9 mouse cellular contexts compared by ENCODE assay signal in the genomic region with DNA sequence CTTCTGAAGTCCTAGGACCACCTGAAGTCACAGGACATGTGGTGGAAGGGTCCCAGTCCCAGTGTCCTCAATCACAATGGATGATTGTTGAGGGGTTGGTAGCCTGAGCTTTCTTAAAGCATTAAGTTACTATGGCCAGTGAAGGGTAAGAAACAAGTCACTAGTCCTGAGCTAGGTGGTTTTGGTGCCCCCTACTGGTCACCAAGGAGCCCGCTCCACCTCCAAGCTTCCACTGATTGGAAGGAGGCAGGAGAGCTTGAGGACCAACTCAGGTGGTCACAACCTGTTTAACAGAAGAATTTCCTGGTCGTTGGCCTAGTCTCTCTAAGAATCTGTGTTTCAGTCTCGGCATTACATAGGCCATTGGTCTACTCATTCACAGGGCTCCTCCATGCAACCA. TPM values are rescaled to one million over a fixed set of nuclear protein-coding genes. Genes with fewer than 3 reads are reported as not detected.
DNase-seq lines count a peak whose midpoint lies in the region; ATAC-seq and TF ChIP-seq lines count a peak whose summit lies in the region.
"Had no signal": no experiment of that assay in that cellular context is flagged by ENCODE, and none has a peak within 500 bp of the region (broad histone marks: within the 10 kb centered on the region; RNA-seq: fewer than 3 reads in every experiment).

No protein-coding gene starts in this region.

- H3K36me3 ChIP-seq in kidney, adult 2 months (ENCODE audit: control insufficient read depth, insufficient read depth, low read length), result no peaks in the 10 kb centered on the region
- no peaks in the 10 kb centered on the region for H3K36me3 ChIP-seq in kidney, embryonic 15.5 days
- no peaks in the 10 kb centered on the region for H3K36me3 ChIP-seq in G1E (replicated peaks)
- no peaks in the 10 kb centered on the region for H3K36me3 ChIP-seq in liver, embryonic 14.5 days (replicated peaks; ENCODE audit: control insufficient read depth, insufficient read depth, low read depth)
- H3K36me3 ChIP-seq: midbrain, embryonic 12.5 days had no signal

- ATAC-seq in kidney, embryonic 15.5 days (replicated peaks; ENCODE audit: low FRiP score), result no peak
- no peak for ATAC-seq in G1E (ENCODE audit: extremely low read depth, insufficient number of reproducible peaks, low FRiP score, poor library complexity, severe bottlenecking)
- ATAC-seq in liver, embryonic 14.5 days (ENCODE audit: insufficient read depth), result no peak

- peak; percentile 66 for TF ChIP-seq CTCF in kidney, adult 2 months (conservative IDR thresholded peaks at IDR 0.05; ENCODE audit: insufficient read depth, insufficient read length, low read depth, low read length)
- peak; percentile 34; the same call in 1 of the 2 replicates for TF ChIP-seq CTCF in G1E (IDR thresholded peaks at IDR 0.05; ENCODE audit: low read depth, low read length)
- peak; percentile 86 for TF ChIP-seq CTCF in brain, embryonic 14.5 days (IDR thresholded peaks at IDR 0.05; ENCODE audit: borderline replicate concordance, extremely low read depth, insufficient read depth, insufficient read length)
- peak; percentile 77 for TF ChIP-seq CTCF in liver, embryonic 14.5 days (IDR thresholded peaks at IDR 0.05; ENCODE audit: low read depth)

- H3K27me3 ChIP-seq in kidney, adult 2 months (replicated peaks; ENCODE audit: control insufficient read depth, insufficient read depth, low read length), result 0 out of 2 replicates have a peak, but pooled peaks cover 3% of the 10 kb centered on the region
- peaks cover 53% of the 10 kb centered on the region for H3K27me3 ChIP-seq in kidney, embryonic 15.5 days
- no peaks in the 10 kb centered on the region; the same call in 1 of the 2 replicates for H3K27me3 ChIP-seq in G1E (ENCODE audit: insufficient read depth, low read length)
- H3K27me3 ChIP-seq in liver, embryonic 14.5 days (ENCODE audit: control insufficient read depth, insufficient read depth, low read length), result peaks cover 44% of the 10 kb centered on the region

- H3K9me3 ChIP-seq in kidney, embryonic 15.5 days (replicated peaks), result no peaks in the 10 kb centered on the region
- peaks cover 18% of the 10 kb centered on the region for H3K9me3 ChIP-seq in G1E (replicated peaks)
- H3K9me3 ChIP-seq in liver, embryonic 14.5 days (ENCODE audit: control insufficient read depth, low read length), result no peaks in the 10 kb centered on the region
- H3K9me3 ChIP-seq: midbrain, embryonic 12.5 days had no signal

- H3K27ac ChIP-seq in kidney, adult 2 months (ENCODE audit: insufficient read depth, low read depth, low read length), result no peak overlapping the region
- no peak overlapping the region for H3K27ac ChIP-seq in kidney, embryonic 15.5 days
- H3K27ac ChIP-seq in liver, embryonic 14.5 days, result no peak overlapping the region
- H3K27ac ChIP-seq: midbrain, embryonic 12.5 days had no signal

- no peak overlapping the region for H3K4me3 ChIP-seq in kidney, adult 2 months (ENCODE audit: insufficient read depth, low read depth, low read length)
- no peak overlapping the region for H3K4me3 ChIP-seq in kidney, embryonic 15.5 days (replicated peaks)
- H3K4me3 ChIP-seq in G1E (ENCODE audit: low read depth, low read length), result no peak overlapping the region
- H3K4me3 ChIP-seq in liver, embryonic 14.5 days (ENCODE audit: insufficient read depth in 1 of 2, low read depth in 2 of 2, low read length in 2 of 2), result no peak overlapping the region
- H3K4me3 ChIP-seq: midbrain, embryonic 12.5 days had no signal

- H3K9ac ChIP-seq in kidney, embryonic 15.5 days, result no peak overlapping the region
- no peak overlapping the region for H3K9ac ChIP-seq in liver, embryonic 14.5 days (replicated peaks)
- H3K9ac ChIP-seq: midbrain, embryonic 12.5 days had no signal

- DNase-seq in kidney, adult 2 months, result peak; percentile 41
- DNase-seq in G1E (ENCODE audit: low spot score), result no peak
- peak; percentile 83 for DNase-seq in brain, embryonic 14.5 days (ENCODE audit: low read depth)
- DNase-seq in frontal cortex, postnatal 36 days (ENCODE audit: low spot score in 2 of 2), result peak; percentile 69 to 70
- DNase-seq in liver, embryonic 14.5 days (ENCODE audit: low read depth in 3 of 3, low spot score in 3 of 3), result no peak
- DNase-seq in right cerebral cortex, postnatal 25 days, result peak; percentile 67
- no peak for DNase-seq in urinary bladder, adult 18-20 months (ENCODE audit: low spot score in 2 of 2)

- no peaks in the 10 kb centered on the region for H3K4me1 ChIP-seq in kidney, adult 2 months (ENCODE audit: control insufficient read depth, insufficient read depth, low read length)
- peaks cover 38% of the 10 kb centered on the region for H3K4me1 ChIP-seq in kidney, embryonic 15.5 days
- no peaks in the 10 kb centered on the region for H3K4me1 ChIP-seq in G1E (ENCODE audit: insufficient read depth, low read depth, low read length)
- H3K4me1 ChIP-seq in liver, embryonic 14.5 days (replicated peaks; ENCODE audit: control insufficient read depth in 2 of 2, insufficient read depth in 2 of 2, low read length in 1 of 2), result no peaks in the 10 kb centered on the region

- no peak overlapping the region for H3K4me2 ChIP-seq in kidney, embryonic 15.5 days
- H3K4me2 ChIP-seq in liver, embryonic 14.5 days (ENCODE audit: low read depth), result no peak overlapping the region
- H3K4me2 ChIP-seq: midbrain, embryonic 12.5 days had no signal

- TF ChIP-seq EP300 in liver, embryonic 14.5 days (IDR thresholded peaks at IDR 0.05; ENCODE audit: low read depth), result no peak

- 15% methylated on average over 3 of the region's 3 CpGs for WGBS in kidney, adult 2 months
- WGBS in kidney, embryonic 15.5 days, result 14% methylated on average over 3 of the region's 3 CpGs
- 7% methylated on average over 3 of the region's 3 CpGs for WGBS in liver, embryonic 14.5 days (ENCODE audit: insufficient replicate concordance)

- TF ChIP-seq POLR2A in kidney, adult 2 months (IDR thresholded peaks at IDR 0.05; ENCODE audit: low read depth, low read length), result no peak
- no peak for TF ChIP-seq POLR2A in brain, embryonic 14.5 days (IDR thresholded peaks at IDR 0.05; ENCODE audit: borderline replicate concordance, extremely low read depth, insufficient read depth, insufficient read length, poor library complexity, severe bottlenecking)

RNA-seq across cellular contexts. Expression of a gene that starts 2.2 kb away (rescaled TPM):
- 0.06 and 0.15 TPM in 2 replicates for polyA plus RNA-seq in kidney, adult 2 months (2012; rRNA removed)
- 5.8 and 7.0 TPM in 2 replicates for polyA plus RNA-seq in kidney, embryonic 15.5 days (2015; fragmentation: Nextera tagmentation; extraction: Ambion mirVana)
- total RNA-seq in G1E (2014; fragmentation: Nextera tagmentation) (not detected in 2 replicates), G1E (2017) (not detected in 2 replicates)
- not detected in 2 replicates for polyA plus RNA-seq in G1E (2012)
- polyA plus RNA-seq in brain, embryonic 14.5 days (2012; rRNA removed), result 21.5 and 21.7 TPM in 2 replicates
- polyA plus RNA-seq in liver, embryonic 14.5 days (2012; rRNA removed), result 0.03 and 0.06 TPM in 2 replicates
- not detected in 2 replicates for polyA plus RNA-seq in liver, embryonic 14.5 days (2014; fragmentation: Nextera tagmentation; extraction: Ambion mirVana)

Comparison
In these comparisons a context has a peak if more than half of its experiments do, and no peak if none do; other contexts are left out.
1. DNase-seq: peak in kidney, adult 2 months (single experiment), brain, embryonic 14.5 days (single experiment), frontal cortex, postnatal 36 days (2 of 2) and right cerebral cortex, postnatal 25 days (single experiment); none in G1E (single experiment), liver, embryonic 14.5 days (0 of 3) and urinary bladder, adult 18-20 months (0 of 2).
2. CTCF ChIP-seq: peak in every context shown above with its lines; median percentile 86 in brain, embryonic 14.5 days; 77 in liver, embryonic 14.5 days; 66 in kidney, adult 2 months; 34 in G1E.